Mouse (Mus musculus) hindbrain, embryonic 16.5 days (tissue): ENCODE measurements around the gene Ifne. TPM values are rescaled to one million over a fixed set of nuclear protein-coding genes. Genes with fewer than 3 reads are reported as not detected.
A peak's percentile ranks its signal among the peaks of the same experiment; 100 is the strongest.

Source experiments
- ATAC-seq: fragments of 200-750 bp; cut with Nextera tagmentation; 2 replicates; pipeline ENCODE4 v1.8.0; 2017; ENCODE audit warnings: moderate TSS enrichment, moderate library complexity
- H3K27ac ChIP-seq: fragments of 300-500 bp; sonication (generic); 2 replicates; pipeline ENCODE4 v1.5.1; 2014; ENCODE audit warnings: low read depth, mild to moderate bottlenecking, control low read depth, low read length, moderate library complexity
- H3K27me3 ChIP-seq: fragments of 300-500 bp; sonication (generic); replicated peaks from 2 replicates; pipeline ENCODE4 v1.6.1; 2014; ENCODE audit warnings: low read length; ENCODE audit not compliant: control insufficient read depth, insufficient read depth
- H3K36me3 ChIP-seq: fragments of 300-500 bp; sonication (generic); 2 replicates; pipeline ENCODE4 v1.6.1; 2014; ENCODE audit warnings: mild to moderate bottlenecking, low read length, moderate library complexity, mixed read lengths; ENCODE audit not compliant: control insufficient read depth, insufficient read depth
- H3K4me1 ChIP-seq: fragments of 300-500 bp; sonication (generic); 2 replicates; pipeline ENCODE4 v1.6.1; 2014; ENCODE audit warnings: low read depth, low read length; ENCODE audit not compliant: control insufficient read depth, insufficient read depth
- H3K4me2 ChIP-seq: fragments of 300-500 bp; sonication (generic); 2 replicates; pipeline ENCODE4 v1.6.1; 2014; ENCODE audit warnings: mild to moderate bottlenecking, low read length, control low read depth, moderate library complexity
- H3K4me3 ChIP-seq: fragments of 300-500 bp; sonication (generic); 2 replicates; pipeline ENCODE4 v1.5.1; 2014; ENCODE audit warnings: mild to moderate bottlenecking, low read length, control low read depth, moderate library complexity
- H3K9ac ChIP-seq: fragments of 300-500 bp; sonication (generic); 2 replicates; pipeline ENCODE4 v1.6.1; 2014; ENCODE audit warnings: low read depth, mild to moderate bottlenecking, control low read depth, low read length, moderate library complexity
- H3K9me3 ChIP-seq: fragments of 300-500 bp; sonication (generic); 2 replicates; pipeline ENCODE4 v1.6.1; 2014; ENCODE audit warnings: mild to moderate bottlenecking, low read length, moderate library complexity; ENCODE audit not compliant: control insufficient read depth
- WGBS: fragments of 180-500 bp; shearing (Covaris S2); extraction: QIAGEN DNeasy Blood & Tissue Kit; methylation state at CpG from one replicate; pipeline ENCODE4 v1.1.7; 2014; 5-methylcytosine and 5-hydroxymethylcytosine counted together
- polyA plus RNA-seq: library from polyadenylated mRNA; unstranded; fragments of >200 nt; fragmentation: Nextera tagmentation; extraction: Ambion mirVana; gene quantifications from 2 replicates; pipeline ENCODE4 v1.2.1, GENCODE M21; 2015

Gene Ifne
- polyA plus RNA-seq, 1 experiment from 2014 or later: not detected

DNA sequence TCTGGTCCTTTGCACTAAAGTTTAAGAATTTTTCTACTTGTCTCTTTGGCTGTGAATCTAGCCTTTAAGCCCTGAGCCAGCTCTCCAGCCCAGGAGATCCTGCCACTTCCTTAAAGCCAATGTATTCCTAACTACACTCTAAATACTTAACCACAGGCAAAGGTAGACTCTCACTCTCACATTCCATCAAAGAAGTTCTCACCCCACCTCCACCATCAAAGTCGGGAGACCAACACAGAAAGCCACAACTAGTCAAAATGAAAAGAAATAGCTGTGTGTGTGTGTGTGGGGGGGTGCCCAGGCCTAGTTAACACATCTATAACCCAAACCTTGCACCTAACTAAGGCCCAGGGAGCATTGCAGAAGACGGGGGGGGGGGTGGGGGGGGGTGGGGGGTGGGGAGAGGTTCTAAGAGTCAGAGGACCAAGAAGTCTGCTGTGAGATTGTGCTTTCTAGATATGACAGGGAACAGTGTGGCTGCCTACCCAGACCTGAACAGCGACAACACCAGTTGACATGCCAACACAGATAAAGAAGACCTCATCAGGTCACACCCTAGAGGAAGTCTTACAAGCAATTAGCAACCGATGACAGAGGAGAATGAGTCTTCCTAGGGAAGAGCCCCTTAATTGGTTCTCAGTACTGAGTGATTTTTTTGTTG lies 4.4 kb downstream of the Ifne start:
- Histone ChIP-seq H3K4me1 (no peaks in the 10 kb centered on the region), H3K9me3 (no peaks in the 10 kb centered on the region), H3K4me3 (no peak overlapping the region), H3K27ac (no peak overlapping the region), H3K9ac (no peak overlapping the region), H3K4me2 (no peak overlapping the region), H3K36me3 (no peaks in the 10 kb centered on the region), H3K27me3 (no peaks in the 10 kb centered on the region; the same call in 1 of the 2 replicates)
- ATAC-seq: no peak
- 63% methylated on average over 4 of the region's 4 CpGs for WGBS

DNA sequence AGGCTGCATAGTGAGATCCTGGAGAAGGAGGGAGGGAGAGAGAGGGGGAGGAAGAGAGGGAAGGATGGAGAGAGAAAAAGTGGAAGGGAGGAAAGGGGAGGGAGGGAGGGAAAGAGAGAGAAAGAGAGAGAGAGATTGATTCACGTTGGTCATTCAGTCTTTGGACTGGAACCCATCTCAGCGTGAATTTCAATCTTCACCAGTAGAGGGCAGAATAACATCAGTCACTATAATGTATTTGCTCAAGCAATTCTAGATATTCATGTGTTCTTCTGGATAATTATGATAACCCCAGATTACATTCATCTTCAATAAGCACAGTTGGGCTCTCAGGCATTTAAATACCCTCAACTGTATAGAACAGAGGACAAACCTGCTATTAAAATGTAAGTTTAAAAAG lies 7.3 kb downstream of the Ifne start:
- Histone ChIP-seq H3K4me2 (no peak overlapping the region), H3K4me1 (no peaks in the 10 kb centered on the region; the same call in 1 of the 2 replicates), H3K27me3 (no peaks in the 10 kb centered on the region; the same call in 1 of the 2 replicates), H3K9me3 (no peaks in the 10 kb centered on the region), H3K27ac (no peak overlapping the region), H3K9ac (no peak overlapping the region), H3K36me3 (no peaks in the 10 kb centered on the region), H3K4me3 (no peak overlapping the region)
- WGBS: 0% methylated on average over 2 of the region's 2 CpGs
- ATAC-seq: no peak

DNA sequence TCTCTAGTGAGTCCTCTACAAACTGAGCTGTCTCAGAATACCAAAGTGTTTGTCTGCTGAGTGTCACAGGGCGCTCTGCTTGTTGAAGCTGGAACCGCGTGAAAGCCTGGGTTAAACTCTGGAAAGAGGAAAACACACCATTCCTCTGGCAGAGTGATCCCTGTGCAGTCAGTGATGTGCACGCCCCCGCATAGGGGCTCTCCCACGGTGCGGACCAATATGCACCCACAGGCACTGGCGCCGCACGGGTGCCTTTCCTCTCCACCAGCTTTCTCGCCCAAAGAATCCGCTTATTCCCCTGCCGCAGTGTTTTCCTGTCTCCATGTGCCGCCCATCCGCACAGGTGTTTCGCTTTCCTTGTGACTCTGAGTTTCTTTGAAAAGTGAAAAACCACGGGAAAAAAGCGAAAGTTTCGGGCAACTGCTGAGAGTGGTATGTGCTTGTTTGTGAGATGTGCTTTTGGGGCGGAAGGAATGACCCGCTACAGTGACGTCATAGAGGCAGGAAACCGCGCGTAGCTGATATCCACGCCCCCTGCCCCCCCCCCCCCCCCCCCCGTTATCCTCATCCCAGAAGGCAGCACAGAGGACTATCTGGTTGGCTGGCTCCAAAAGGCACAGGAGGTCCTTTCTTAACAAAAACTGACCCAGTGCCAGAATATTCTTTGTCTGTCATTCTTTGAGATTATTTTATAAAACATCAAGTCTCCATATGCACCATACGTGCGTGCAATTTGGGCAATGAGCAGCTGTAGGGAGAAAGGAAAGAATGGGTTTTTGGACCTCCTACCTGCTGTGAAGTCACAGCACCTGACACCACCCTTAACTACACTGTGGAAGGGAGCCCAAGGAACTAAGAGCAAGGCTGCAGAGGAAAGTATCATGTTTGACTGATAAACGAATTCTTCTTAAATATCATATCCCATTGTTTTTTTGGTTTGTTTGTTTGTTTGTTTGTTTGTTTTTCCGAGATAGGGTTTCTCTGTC lies 11.8 kb downstream of the Ifne start:
- H3K4me1 ChIP-seq: peaks cover 2% of the 10 kb centered on the region
- H3K27ac ChIP-seq: no peak overlapping the region
- no peaks in the 10 kb centered on the region; the same call in 1 of the 2 replicates for H3K27me3 ChIP-seq
- H3K4me3 ChIP-seq: peak overlapping the region; percentile 52
- peak; percentile 74 for ATAC-seq
- peak overlapping the region; percentile 94 for H3K4me2 ChIP-seq
- H3K9me3 ChIP-seq: no peaks in the 10 kb centered on the region
- 7% methylated on average over 31 of the region's 31 CpGs for WGBS
- H3K9ac ChIP-seq: peak overlapping the region; percentile 53
- no peaks in the 10 kb centered on the region for H3K36me3 ChIP-seq

GRCm38 (mm10) chr4:88867366-88867925 lies 12.6 kb downstream of the Ifne start:
- Histone ChIP-seq H3K27ac (no peak overlapping the region), H3K9ac (peak overlapping the region; percentile 53; the same call in 1 of the 2 replicates), H3K27me3 (no peaks in the 10 kb centered on the region; the same call in 1 of the 2 replicates), H3K9me3 (no peaks in the 10 kb centered on the region), H3K4me1 (peaks cover 2% of the 10 kb centered on the region), H3K36me3 (no peaks in the 10 kb centered on the region), H3K4me2 (peak overlapping the region; percentile 94), H3K4me3 (peak overlapping the region; percentile 52)
- peak; percentile 80 for ATAC-seq
- WGBS: 1% methylated on average over 8 of the region's 8 CpGs

- no peak overlapping the region for H3K27ac ChIP-seq
- H3K9me3 ChIP-seq: no peaks in the 10 kb centered on the region
- no peak for ATAC-seq
- no peak overlapping the region for H3K4me3 ChIP-seq
- no peaks in the 10 kb centered on the region for H3K36me3 ChIP-seq
- no peak overlapping the region for H3K9ac ChIP-seq
- H3K4me1 ChIP-seq: peaks cover 2% of the 10 kb centered on the region
- 60% methylated on average over 6 of the region's 6 CpGs for WGBS
- H3K27me3 ChIP-seq: no peaks in the 10 kb centered on the region; the same call in 1 of the 2 replicates
- H3K4me2 ChIP-seq: no peak overlapping the region
Observed at GRCm38 (mm10) chr4:88865011-88865569, 14.9 kb downstream of the Ifne start.

DNA sequence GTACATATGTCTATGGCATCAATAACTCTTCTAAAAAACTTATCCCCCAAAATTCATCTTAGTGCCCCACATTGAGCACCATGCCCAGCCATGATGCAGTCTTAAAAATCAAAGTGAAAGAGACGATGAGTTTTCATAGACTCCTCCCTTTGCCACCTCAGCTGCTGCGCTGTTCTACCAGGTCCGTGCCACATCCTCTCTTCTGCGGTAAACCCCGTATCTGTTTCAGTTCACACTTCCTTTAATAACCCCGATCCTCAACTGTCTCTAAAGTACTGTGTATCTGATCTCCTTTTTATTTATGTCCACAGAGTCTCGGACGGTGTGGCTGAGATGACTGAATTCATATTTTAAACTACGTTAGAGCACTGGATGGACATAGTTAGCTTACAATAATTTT lies 15.4 kb downstream of the Ifne start:
- Histone ChIP-seq H3K9me3 (no peaks in the 10 kb centered on the region), H3K27ac (no peak overlapping the region), H3K4me1 (peaks cover 2% of the 10 kb centered on the region), H3K27me3 (no peaks in the 10 kb centered on the region; the same call in 1 of the 2 replicates), H3K9ac (no peak overlapping the region), H3K36me3 (no peaks in the 10 kb centered on the region), H3K4me2 (no peak overlapping the region), H3K4me3 (no peak overlapping the region)
- no peak for ATAC-seq
- WGBS: 71% methylated on average over 9 of the region's 9 CpGs

GRCm38 (mm10) chr4:88863309-88863708 lies 16.7 kb downstream of the Ifne start:
- Histone ChIP-seq H3K27me3 (no peaks in the 10 kb centered on the region; the same call in 1 of the 2 replicates), H3K4me3 (no peak overlapping the region), H3K4me1 (peaks cover 2% of the 10 kb centered on the region), H3K27ac (no peak overlapping the region), H3K4me2 (no peak overlapping the region), H3K9me3 (no peaks in the 10 kb centered on the region), H3K36me3 (no peaks in the 10 kb centered on the region), H3K9ac (no peak overlapping the region)
- no peak for ATAC-seq
- 3% methylated on average over 7 of the region's 7 CpGs for WGBS

DNA sequence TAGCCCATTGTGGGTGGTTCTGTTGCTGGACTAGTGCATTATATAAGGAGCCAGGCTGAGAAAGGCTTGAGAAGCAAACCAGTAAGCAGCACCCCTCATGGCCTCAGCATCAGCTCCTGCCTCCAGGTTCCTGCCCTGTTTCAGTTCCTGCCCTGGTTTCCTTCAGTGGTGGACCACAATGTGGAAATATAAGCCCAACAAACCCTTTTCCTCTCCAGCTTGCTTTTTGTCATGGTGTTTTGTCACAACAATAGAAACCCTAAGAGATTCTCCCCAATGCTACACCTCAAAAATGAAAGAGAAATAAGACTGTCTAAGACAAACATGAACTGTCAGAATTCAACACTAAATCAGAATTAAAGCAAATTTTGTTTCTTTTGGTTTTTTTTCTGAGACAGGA lies 20.8 kb downstream of the Ifne start:
- Histone ChIP-seq H3K4me3 (no peak overlapping the region), H3K27me3 (no peaks in the 10 kb centered on the region), H3K36me3 (no peaks in the 10 kb centered on the region), H3K9ac (no peak overlapping the region), H3K27ac (no peak overlapping the region), H3K4me1 (no peaks in the 10 kb centered on the region), H3K4me2 (no peak overlapping the region), H3K9me3 (no peaks in the 10 kb centered on the region)
- no peak for ATAC-seq
